Mouse (Mus musculus): ENCODE results near the gene Exosc5. TPM values are rescaled to one million over a fixed set of nuclear protein-coding genes. Genes with fewer than 3 reads are reported as not detected.

The Exosc5 gene
- polyA plus RNA-seq, 1 experiment from 2014 or later = 78.7 TPM

- H3K4me2 ChIP-seq = no peak overlapping the region
- H3K36me3 ChIP-seq = peaks cover 25% of the 10 kb centered on the region
- no peak overlapping the region for H3K27ac ChIP-seq
- H3K9ac ChIP-seq = no peak overlapping the region
- peaks cover 7% of the 10 kb centered on the region for H3K4me1 ChIP-seq
- H3K27me3 ChIP-seq = peaks cover 21% of the 10 kb centered on the region
- ATAC-seq (ENCODE audit: borderline replicate concordance, extremely low read depth, low FRiP score, low TSS enrichment) = no peak
- WGBS = 87% methylated on average over 4 of the region's 4 CpGs
- H3K4me3 ChIP-seq = no peak overlapping the region
- no peaks in the 10 kb centered on the region for H3K9me3 ChIP-seq
Observed at GRCm38 (mm10) chr7:25670096-25670495, 11.1 kb downstream of the Exosc5 start.

- Histone ChIP-seq H3K27ac (no peak overlapping the region), H3K4me2 (no peak overlapping the region), H3K4me3 (no peak overlapping the region), H3K9me3 (no peaks in the 10 kb centered on the region), H3K36me3 (peaks cover 16% of the 10 kb centered on the region), H3K4me1 (peaks cover 15% of the 10 kb centered on the region), H3K9ac (no peak overlapping the region), H3K27me3 (peaks cover 31% of the 10 kb centered on the region)
- 48% methylated on average over 2 of the region's 2 CpGs for WGBS
- ATAC-seq (ENCODE audit: borderline replicate concordance, extremely low read depth, low FRiP score, low TSS enrichment) = no peak
Observed at GRCm38 (mm10) chr7:25671686-25672085, 12.7 kb downstream of the Exosc5 start.

GRCm38 (mm10) chr7:25672442-25672841 lies 13.5 kb downstream of the Exosc5 start:
- H3K27ac ChIP-seq = no peak overlapping the region
- 49% methylated on average over 4 of the region's 4 CpGs for WGBS
- ATAC-seq (ENCODE audit: borderline replicate concordance, extremely low read depth, low FRiP score, low TSS enrichment) = no peak

GRCm38 (mm10) chr7:25674297-25674696 lies 15.3 kb downstream of the Exosc5 start:
- Histone ChIP-seq H3K27me3 (peaks cover 35% of the 10 kb centered on the region), H3K9me3 (no peaks in the 10 kb centered on the region), H3K4me2 (peak overlapping the region; percentile 55), H3K4me1 (peaks cover 18% of the 10 kb centered on the region), H3K36me3 (no peaks in the 10 kb centered on the region), H3K9ac (0 out of 2 replicates have a peak overlapping the region, but pooled peaks have one; percentile 2), H3K27ac (no peak overlapping the region), H3K4me3 (no peak overlapping the region)
- WGBS = 22% methylated on average over 9 of the region's 9 CpGs
- no peak for ATAC-seq (ENCODE audit: borderline replicate concordance, extremely low read depth, low FRiP score, low TSS enrichment)

More at GRCm38 (mm10) chr7:25672442-25672841, 13.5 kb downstream of the Exosc5 start:
- H3K4me1 ChIP-seq = peaks cover 18% of the 10 kb centered on the region
- H3K9me3 ChIP-seq = no peaks in the 10 kb centered on the region
- peaks cover 16% of the 10 kb centered on the region for H3K36me3 ChIP-seq
- H3K4me2 ChIP-seq = no peak overlapping the region
- no peak overlapping the region for H3K9ac ChIP-seq
- H3K27me3 ChIP-seq = peaks cover 31% of the 10 kb centered on the region
- no peak overlapping the region for H3K4me3 ChIP-seq

- no peaks in the 10 kb centered on the region for H3K36me3 ChIP-seq
- H3K4me3 ChIP-seq = peak within 1 kb of the TSS; percentile 25
- peaks cover 35% of the 10 kb centered on the region for H3K27me3 ChIP-seq
- WGBS = 4% methylated on average over 29 of the region's 29 CpGs
- 0 out of 2 replicates have a peak within 1 kb of the TSS, but pooled peaks have one; percentile 34 for H3K27ac ChIP-seq
- H3K9ac ChIP-seq = 0 out of 2 replicates have a peak within 1 kb of the TSS, but pooled peaks have one; percentile 2
- peak within 1 kb of the TSS; percentile 55 for H3K4me2 ChIP-seq
- peaks cover 20% of the 10 kb centered on the region for H3K4me1 ChIP-seq
- H3K9me3 ChIP-seq = no peaks in the 10 kb centered on the region
- 0 out of 2 replicates have a peak, but pooled peaks have one; percentile 33 for ATAC-seq (ENCODE audit: borderline replicate concordance, extremely low read depth, low FRiP score, low TSS enrichment)
Observed at GRCm38 (mm10) chr7:25674719-25675300, 15.8 kb downstream of the Exosc5 start, which contains the start of gene Tmem91. TSS of gene Tmem91 (minus strand) at chr7:25675166.

GRCm38 (mm10) chr7:25675405-25675804 lies 16.4 kb downstream of the Exosc5 start:
- Histone ChIP-seq H3K4me2 (peak overlapping the region; percentile 55; the same call in 1 of the 2 replicates), H3K27ac (no peak overlapping the region), H3K4me1 (peaks cover 26% of the 10 kb centered on the region), H3K4me3 (peak overlapping the region; percentile 25; the same call in 1 of the 2 replicates), H3K27me3 (peaks cover 35% of the 10 kb centered on the region), H3K9ac (no peak overlapping the region), H3K36me3 (no peaks in the 10 kb centered on the region), H3K9me3 (no peaks in the 10 kb centered on the region)
- ATAC-seq (ENCODE audit: borderline replicate concordance, extremely low read depth, low FRiP score, low TSS enrichment) = no peak
- 51% methylated on average over 6 of the region's 6 CpGs for WGBS

- Histone ChIP-seq H3K27me3 (peaks cover 35% of the 10 kb centered on the region), H3K36me3 (no peaks in the 10 kb centered on the region), H3K4me1 (peaks cover 29% of the 10 kb centered on the region), H3K9me3 (no peaks in the 10 kb centered on the region), H3K27ac (peak overlapping the region; percentile 34), H3K4me2 (peak overlapping the region; percentile 3; the same call in 1 of the 2 replicates), H3K4me3 (no peak overlapping the region), H3K9ac (no peak overlapping the region)
- peak; percentile 26; the same call in 1 of the 2 replicates for ATAC-seq (ENCODE audit: borderline replicate concordance, extremely low read depth, low FRiP score, low TSS enrichment)
- 30% methylated on average over 15 of the region's 15 CpGs for WGBS
Observed at GRCm38 (mm10) chr7:25676085-25676781, 17.3 kb downstream of the Exosc5 start.

GRCm38 (mm10) chr7:25677013-25677412 lies 18.0 kb downstream of the Exosc5 start:
- Histone ChIP-seq H3K4me3 (no peak overlapping the region), H3K4me1 (peaks cover 32% of the 10 kb centered on the region), H3K27ac (peak overlapping the region; percentile 32; the same call in 1 of the 2 replicates), H3K9me3 (no peaks in the 10 kb centered on the region), H3K27me3 (peaks cover 35% of the 10 kb centered on the region), H3K4me2 (no peak overlapping the region), H3K36me3 (no peaks in the 10 kb centered on the region), H3K9ac (no peak overlapping the region)
- WGBS = 88% methylated on average over 7 of the region's 7 CpGs
- no peak for ATAC-seq (ENCODE audit: borderline replicate concordance, extremely low read depth, low FRiP score, low TSS enrichment)

GRCm38 (mm10) chr7:25679971-25680370 lies 21.0 kb downstream of the Exosc5 start:
- Histone ChIP-seq H3K36me3 (no peaks in the 10 kb centered on the region), H3K4me3 (peak overlapping the region; percentile 54), H3K27me3 (peaks cover 15% of the 10 kb centered on the region), H3K9ac (no peak overlapping the region), H3K9me3 (no peaks in the 10 kb centered on the region), H3K27ac (peak overlapping the region; percentile 86), H3K4me1 (peaks cover 27% of the 10 kb centered on the region), H3K4me2 (peak overlapping the region; percentile 57)
- 2% methylated on average over 6 of the region's 6 CpGs for WGBS
- ATAC-seq (ENCODE audit: borderline replicate concordance, extremely low read depth, low FRiP score, low TSS enrichment) = no peak

GRCm38 (mm10) chr7:25680514-25681258 lies 21.7 kb downstream of the Exosc5 start, which contains the start of gene B9d2:
TSS of gene B9d2 (plus strand) at chr7:25680780.
- H3K36me3 ChIP-seq = no peaks in the 10 kb centered on the region
- WGBS = under 1% methylated on average over 46 of the region's 46 CpGs
- peak within 1 kb of the TSS; percentile 57 for H3K4me2 ChIP-seq
- peak within 1 kb of the TSS; percentile 54 for H3K4me3 ChIP-seq
- peaks cover 8% of the 10 kb centered on the region for H3K27me3 ChIP-seq
- peaks cover 25% of the 10 kb centered on the region for H3K4me1 ChIP-seq
- no peaks in the 10 kb centered on the region for H3K9me3 ChIP-seq
- H3K9ac ChIP-seq = peak within 1 kb of the TSS; percentile 40
- peak; percentile 96 for ATAC-seq (ENCODE audit: borderline replicate concordance, extremely low read depth, low FRiP score, low TSS enrichment)
- peak within 1 kb of the TSS; percentile 86 for H3K27ac ChIP-seq

- H3K4me3 ChIP-seq = peak overlapping the region; percentile 54
- peaks cover 7% of the 10 kb centered on the region; the same call in 1 of the 2 replicates for H3K27me3 ChIP-seq
- H3K9ac ChIP-seq = no peak overlapping the region
- H3K4me1 ChIP-seq = peaks cover 24% of the 10 kb centered on the region
- H3K27ac ChIP-seq = no peak overlapping the region
- no peaks in the 10 kb centered on the region for H3K36me3 ChIP-seq
- no peaks in the 10 kb centered on the region for H3K9me3 ChIP-seq
- 56% methylated on average over 15 of the region's 15 CpGs for WGBS
- peak overlapping the region; percentile 57; the same call in 1 of the 2 replicates for H3K4me2 ChIP-seq
- ATAC-seq (ENCODE audit: borderline replicate concordance, extremely low read depth, low FRiP score, low TSS enrichment) = no peak
Observed at GRCm38 (mm10) chr7:25681341-25682231, 22.6 kb downstream of the Exosc5 start.

All from lung, embryonic 15.5 days (tissue).